In genomic region chr10:21178711-21179110, GRCm38 (mm10) we compare ENCODE assay signal across 1 mouse cellular context.
TF ChIP-seq lines count a peak whose summit lies in the region.

No protein-coding gene starts in this region.

TF ChIP-seq in CH12.LX, 34 proteins besides CTCF, POLR2A, EP300 and RAD21 (continued from another document):
- TF ChIP-seq GABPA (IDR thresholded peaks at IDR 0.05; ENCODE audit: insufficient replicate concordance, low read depth, low read length) (no peak), UBTF (IDR thresholded peaks at IDR 0.05; ENCODE audit: low read depth, low read length) (no peak), NRF1 (IDR thresholded peaks at IDR 0.05; ENCODE audit: low read depth, low read length) (no peak), ZNF384 (IDR thresholded peaks at IDR 0.05; ENCODE audit: low read depth, low read length) (no peak), NELFE (IDR thresholded peaks at IDR 0.05; ENCODE audit: low read depth, low read length) (peak; percentile 62; the same call in 1 of the 2 replicates), SIN3A (IDR thresholded peaks at IDR 0.05; ENCODE audit: low read length) (peak; percentile 58; the same call in 1 of the 2 replicates), HCFC1 (IDR thresholded peaks at IDR 0.05; ENCODE audit: low read depth, low read length) (peak; percentile 49; the same call in 1 of the 2 replicates), TCF12 (IDR thresholded peaks at IDR 0.05; ENCODE audit: low read depth, low read length) (peak; percentile 71), ETS1 (conservative IDR thresholded peaks at IDR 0.05; ENCODE audit: low read depth, low read length) (0 out of 2 replicates have a peak, but pooled peaks have one; percentile 29), ZMIZ1 (IDR thresholded peaks at IDR 0.05; ENCODE audit: low read depth, low read length) (no peak)
